Mouse (Mus musculus): ENCODE measurements around the gene Mark3. TPM values are rescaled to one million over a fixed set of nuclear protein-coding genes. Genes with fewer than 3 reads are reported as not detected.

Mark3 gene
- polyA plus RNA-seq, 1 experiment from 2014 or later, result 25.8 TPM

DNA sequence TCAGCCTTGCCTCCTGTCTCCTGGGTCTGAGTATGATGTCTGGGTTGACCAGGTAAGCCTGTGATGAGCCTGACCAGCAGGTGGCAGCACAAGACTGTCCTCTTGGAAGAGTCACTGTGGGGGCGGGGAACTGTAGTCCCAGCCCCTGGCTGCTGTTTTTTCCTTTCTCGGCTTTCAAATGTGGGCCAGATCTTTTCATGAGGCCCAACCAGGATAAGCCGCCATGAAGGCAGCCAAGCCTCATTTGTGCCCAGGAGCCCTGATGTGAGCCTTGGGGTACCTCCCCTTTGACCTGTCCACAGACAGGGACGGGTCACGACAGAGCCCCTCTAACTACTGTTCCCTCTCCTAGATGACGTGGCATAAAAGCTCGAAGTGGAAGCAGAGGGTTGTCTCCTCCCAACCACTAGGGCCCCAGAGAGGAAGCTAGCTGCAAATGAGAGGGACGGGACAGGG, 94.2 kb downstream of the Mark3 start:
- peak overlapping the region; percentile 32 for H3K4me3 ChIP-seq

GRCm38 (mm10) chr12:111669000-111669788, 94.9 kb downstream of the Mark3 start:
- 70% methylated on average over 23 of the region's 23 CpGs for WGBS
- Histone ChIP-seq H3K9ac (peak overlapping the region; percentile 57; the same call in 1 of the 2 replicates), H3K27me3 (peaks cover 14% of the 10 kb centered on the region), H3K36me3 (0 out of 2 replicates have a peak, but pooled peaks cover 3% of the 10 kb centered on the region), H3K4me1 (replicated peaks) (peaks cover 66% of the 10 kb centered on the region), H3K9me3 (replicated peaks) (no peaks in the 10 kb centered on the region), H3K4me3 (peak overlapping the region; percentile 32), H3K4me2 (peak overlapping the region; percentile 66), H3K27ac (peak overlapping the region; percentile 93)
- ATAC-seq (replicated peaks; ENCODE audit: insufficient number of reproducible peaks, insufficient read depth, low FRiP score, low read depth), result peak; percentile 1; the same call in 1 of the 2 replicates

More for the DNA sequence above, 94.2 kb downstream of the Mark3 start:
- Histone ChIP-seq H3K4me1 (replicated peaks) (peaks cover 68% of the 10 kb centered on the region), H3K27me3 (peaks cover 12% of the 10 kb centered on the region), H3K9ac (peak overlapping the region; percentile 57), H3K9me3 (replicated peaks) (no peaks in the 10 kb centered on the region), H3K27ac (peak overlapping the region; percentile 93), H3K4me2 (peak overlapping the region; percentile 66), H3K36me3 (0 out of 2 replicates have a peak, but pooled peaks cover 3% of the 10 kb centered on the region)
- 1% methylated on average over 8 of the region's 8 CpGs for WGBS
- peak; percentile 59 for ATAC-seq (replicated peaks; ENCODE audit: insufficient number of reproducible peaks, insufficient read depth, low FRiP score, low read depth)

- WGBS, result 63% methylated on average over 8 of the region's 8 CpGs
- no peak overlapping the region for H3K4me3 ChIP-seq
- H3K9me3 ChIP-seq (replicated peaks), result no peaks in the 10 kb centered on the region
- no peak overlapping the region for H3K9ac ChIP-seq
- H3K36me3 ChIP-seq, result 0 out of 2 replicates have a peak, but pooled peaks cover 3% of the 10 kb centered on the region
- no peak for ATAC-seq (replicated peaks; ENCODE audit: insufficient number of reproducible peaks, insufficient read depth, low FRiP score, low read depth)
- peaks cover 67% of the 10 kb centered on the region for H3K4me1 ChIP-seq (replicated peaks)
- H3K27ac ChIP-seq, result no peak overlapping the region
- H3K27me3 ChIP-seq, result peaks cover 14% of the 10 kb centered on the region
- peak overlapping the region; percentile 93; the same call in 1 of the 2 replicates for H3K4me2 ChIP-seq
Measured at GRCm38 (mm10) chr12:111669961-111670360, 95.6 kb downstream of the Mark3 start.

DNA sequence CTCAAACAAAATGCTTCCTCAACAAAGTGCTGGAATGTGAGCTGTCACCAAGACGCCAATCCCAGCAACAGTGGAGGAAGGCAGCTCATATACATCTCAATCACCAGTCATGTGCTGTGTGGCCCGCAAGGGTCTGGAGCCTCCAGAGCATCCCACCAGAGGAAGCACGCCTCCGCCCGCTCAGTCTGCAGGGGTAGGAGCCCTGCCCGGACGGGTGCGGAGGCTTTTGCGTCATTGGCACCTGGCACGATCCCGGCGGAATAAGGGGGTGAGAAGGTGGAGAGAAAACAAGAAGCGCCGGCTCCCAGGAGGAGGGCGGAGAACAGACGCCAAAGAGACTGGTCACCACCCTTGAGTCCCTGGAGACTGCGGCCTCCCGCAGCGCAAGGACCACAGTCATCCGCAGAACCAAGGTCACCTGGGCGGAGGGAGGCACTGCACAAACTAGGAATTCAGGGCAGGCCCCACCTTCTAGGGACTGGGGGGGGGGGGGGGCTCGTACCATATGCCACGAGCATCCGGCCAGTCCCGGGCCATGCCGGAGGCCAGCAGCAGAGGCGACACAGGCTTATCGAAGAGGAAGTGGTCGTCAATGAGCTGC, 96.1 kb downstream of the Mark3 start:
- no peaks in the 10 kb centered on the region for H3K9me3 ChIP-seq (replicated peaks)
- no peak overlapping the region for H3K27ac ChIP-seq
- peaks cover 67% of the 10 kb centered on the region for H3K4me1 ChIP-seq (replicated peaks)
- peak overlapping the region; percentile 62 for H3K4me3 ChIP-seq
- no peak for ATAC-seq (replicated peaks; ENCODE audit: insufficient number of reproducible peaks, insufficient read depth, low FRiP score, low read depth)
- peak overlapping the region; percentile 93 for H3K4me2 ChIP-seq
- WGBS, result 21% methylated on average over 29 of the region's 29 CpGs
- H3K9ac ChIP-seq, result peak overlapping the region; percentile 62
- 0 out of 2 replicates have a peak, but pooled peaks cover 3% of the 10 kb centered on the region for H3K36me3 ChIP-seq
- H3K27me3 ChIP-seq, result peaks cover 14% of the 10 kb centered on the region

DNA sequence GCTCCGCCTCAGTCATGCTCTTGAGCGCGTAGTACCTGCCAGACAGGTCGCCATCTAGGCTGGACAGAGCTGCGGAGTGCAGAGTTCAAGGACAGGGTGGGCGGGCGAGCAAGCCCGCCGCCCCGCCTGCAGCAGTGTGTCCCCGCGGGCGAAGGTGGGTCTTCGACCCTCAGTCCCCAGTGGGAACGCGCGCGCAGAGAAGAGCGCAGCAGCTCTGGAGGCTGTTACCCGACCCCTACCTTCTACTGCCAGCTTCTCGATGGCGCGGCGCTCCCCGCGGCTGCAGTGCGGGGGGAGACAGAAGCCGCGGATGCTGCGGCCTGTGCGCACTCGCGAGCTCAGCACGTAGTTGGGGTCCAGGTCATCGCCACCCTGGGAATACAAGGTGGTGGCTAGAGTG, 96.7 kb downstream of the Mark3 start:
- Histone ChIP-seq H3K4me3 (peak overlapping the region; percentile 62), H3K4me2 (peak overlapping the region; percentile 93), H3K9me3 (replicated peaks) (no peaks in the 10 kb centered on the region), H3K27me3 (peaks cover 14% of the 10 kb centered on the region), H3K36me3 (0 out of 2 replicates have a peak, but pooled peaks cover 3% of the 10 kb centered on the region), H3K4me1 (replicated peaks) (peaks cover 63% of the 10 kb centered on the region), H3K27ac (no peak overlapping the region), H3K9ac (peak overlapping the region; percentile 62)
- no peak for ATAC-seq (replicated peaks; ENCODE audit: insufficient number of reproducible peaks, insufficient read depth, low FRiP score, low read depth)
- 3% methylated on average over 35 of the region's 35 CpGs for WGBS

GRCm38 (mm10) chr12:111671431-111671902, 97.1 kb downstream of the Mark3 start:
- H3K9ac ChIP-seq, result peak overlapping the region; percentile 62
- peak overlapping the region; percentile 93 for H3K4me2 ChIP-seq
- peaks cover 14% of the 10 kb centered on the region for H3K27me3 ChIP-seq
- H3K9me3 ChIP-seq (replicated peaks), result no peaks in the 10 kb centered on the region
- H3K36me3 ChIP-seq, result 0 out of 2 replicates have a peak, but pooled peaks cover 3% of the 10 kb centered on the region
- ATAC-seq (replicated peaks; ENCODE audit: insufficient number of reproducible peaks, insufficient read depth, low FRiP score, low read depth), result no peak
- under 1% methylated on average over 34 of the region's 34 CpGs for WGBS
- H3K27ac ChIP-seq, result peak overlapping the region; percentile 38
- peaks cover 59% of the 10 kb centered on the region for H3K4me1 ChIP-seq (replicated peaks)
- H3K4me3 ChIP-seq, result peak overlapping the region; percentile 62

- Histone ChIP-seq H3K4me2 (peak within 1 kb of the TSS; percentile 93), H3K27me3 (peaks cover 14% of the 10 kb centered on the region), H3K27ac (peak within 1 kb of the TSS; percentile 38), H3K36me3 (0 out of 2 replicates have a peak, but pooled peaks cover 3% of the 10 kb centered on the region), H3K9ac (peak within 1 kb of the TSS; percentile 62), H3K4me3 (peak within 1 kb of the TSS; percentile 62), H3K4me1 (replicated peaks) (peaks cover 64% of the 10 kb centered on the region), H3K9me3 (replicated peaks) (no peaks in the 10 kb centered on the region)
- peak; percentile 53 for ATAC-seq (replicated peaks; ENCODE audit: insufficient number of reproducible peaks, insufficient read depth, low FRiP score, low read depth)
- under 1% methylated on average over 31 of the region's 31 CpGs for WGBS
Measured at GRCm38 (mm10) chr12:111672176-111672575, 97.9 kb downstream of the Mark3 start, which contains the start of gene Ckb. TSS of gene Ckb (minus strand) at chr12:111672338.

GRCm38 (mm10) chr12:111672581-111672980, 98.3 kb downstream of the Mark3 start:
- Histone ChIP-seq H3K36me3 (0 out of 2 replicates have a peak, but pooled peaks cover 3% of the 10 kb centered on the region), H3K9me3 (replicated peaks) (no peaks in the 10 kb centered on the region), H3K9ac (peak overlapping the region; percentile 62), H3K27ac (no peak overlapping the region), H3K4me1 (replicated peaks) (peaks cover 68% of the 10 kb centered on the region), H3K27me3 (peaks cover 14% of the 10 kb centered on the region), H3K4me2 (peak overlapping the region; percentile 93), H3K4me3 (peak overlapping the region; percentile 62)
- no peak for ATAC-seq (replicated peaks; ENCODE audit: insufficient number of reproducible peaks, insufficient read depth, low FRiP score, low read depth)
- 14% methylated on average over 12 of the region's 12 CpGs for WGBS

- Histone ChIP-seq H3K36me3 (no peaks in the 10 kb centered on the region), H3K4me1 (replicated peaks) (peaks cover 66% of the 10 kb centered on the region), H3K9ac (no peak overlapping the region), H3K4me2 (no peak overlapping the region), H3K9me3 (replicated peaks) (no peaks in the 10 kb centered on the region), H3K27ac (no peak overlapping the region), H3K27me3 (peaks cover 14% of the 10 kb centered on the region), H3K4me3 (no peak overlapping the region)
- 22% methylated on average over 2 of the region's 2 CpGs for WGBS
- ATAC-seq (replicated peaks; ENCODE audit: insufficient number of reproducible peaks, insufficient read depth, low FRiP score, low read depth), result no peak
Measured at GRCm38 (mm10) chr12:111674850-111675486, 100.6 kb downstream of the Mark3 start.

GRCm38 (mm10) chr12:111675797-111676580, 101.7 kb downstream of the Mark3 start:
- Histone ChIP-seq H3K27ac (0 out of 2 replicates have a peak overlapping the region, but pooled peaks have one; percentile 35), H3K4me1 (replicated peaks) (peaks cover 58% of the 10 kb centered on the region)
- no peak for ATAC-seq (replicated peaks; ENCODE audit: insufficient number of reproducible peaks, insufficient read depth, low FRiP score, low read depth)

More at GRCm38 (mm10) chr12:111675797-111676580, 101.7 kb downstream of the Mark3 start:
- Histone ChIP-seq H3K9me3 (replicated peaks) (no peaks in the 10 kb centered on the region), H3K4me2 (no peak overlapping the region), H3K27me3 (peaks cover 14% of the 10 kb centered on the region), H3K9ac (no peak overlapping the region), H3K36me3 (no peaks in the 10 kb centered on the region), H3K4me3 (no peak overlapping the region)
- 82% methylated on average over 6 of the region's 6 CpGs for WGBS
